8 mouse cellular contexts compared by ENCODE assay signal in genomic region chr15:97784561-97785161, GRCm38 (mm10). TPM values are rescaled to one million over a fixed set of nuclear protein-coding genes. Genes with fewer than 3 reads are reported as not detected.
A peak's percentile ranks its signal among the peaks of the same experiment; 100 is the strongest.
DNase-seq lines count a peak whose midpoint lies in the region; ATAC-seq and TF ChIP-seq lines count a peak whose summit lies in the region.

No protein-coding gene starts in this region.

- H3K27me3 ChIP-seq in heart, embryonic 11.5 days (ENCODE audit: control insufficient read depth, insufficient read depth, low read length), result no peaks in the 10 kb centered on the region
- H3K27me3 ChIP-seq in CH12.LX (replicated peaks), result no peaks in the 10 kb centered on the region
- H3K27me3 ChIP-seq in intestine, embryonic 15.5 days (replicated peaks), result no peaks in the 10 kb centered on the region
- peaks cover 25% of the 10 kb centered on the region for H3K27me3 ChIP-seq in midbrain, embryonic 12.5 days

- H3K9me3 ChIP-seq in heart, embryonic 11.5 days (replicated peaks; ENCODE audit: control insufficient read depth, low read length), result no peaks in the 10 kb centered on the region
- H3K9me3 ChIP-seq in CH12.LX (replicated peaks; ENCODE audit: low read length), result no peaks in the 10 kb centered on the region
- H3K9me3 ChIP-seq in intestine, embryonic 15.5 days, result no peaks in the 10 kb centered on the region
- H3K9me3 ChIP-seq in midbrain, embryonic 12.5 days, result no peaks in the 10 kb centered on the region

- intact Hi-C loops in heart, postnatal 25 days (cut with DNase I), result loop anchor here (1.0 to 5.0 kb wide), 3 partner anchors 43 to 117 kb away; no protein-coding TSS in a partner anchor

- 8% methylated on average over 45 of the region's 45 CpGs for WGBS in heart, embryonic 11.5 days (ENCODE audit: insufficient replicate concordance)
- 7% methylated on average over 45 of the region's 45 CpGs for WGBS in intestine, embryonic 15.5 days
- 3% methylated on average over 45 of the region's 45 CpGs for WGBS in midbrain, embryonic 12.5 days

- TF ChIP-seq CTCF in CH12.LX (conservative IDR thresholded peaks at IDR 0.05 in 1 of 2, IDR thresholded peaks at IDR 0.05 in 1 of 2; ENCODE audit: low read depth in 2 of 2, low read length in 2 of 2), result no peak
- TF ChIP-seq CTCF in cortical plate, adult 2 months (IDR thresholded peaks at IDR 0.05; ENCODE audit: extremely low read depth, insufficient read depth, low read length), result no peak

- peak overlapping the region; percentile 93 for H3K4me2 ChIP-seq in heart, embryonic 11.5 days
- H3K4me2 ChIP-seq in CH12.LX (ENCODE audit: insufficient read depth, low read depth, poor library complexity, severe bottlenecking), result peak overlapping the region; percentile 25; the same call in 1 of the 2 replicates
- peak overlapping the region; percentile 93 for H3K4me2 ChIP-seq in intestine, embryonic 15.5 days (replicated peaks)
- peak overlapping the region; percentile 87 for H3K4me2 ChIP-seq in midbrain, embryonic 12.5 days (replicated peaks)

- TF ChIP-seq EP300 in CH12.LX (IDR thresholded peaks at IDR 0.05; ENCODE audit: low read length), result no peak

- H3K4me3 ChIP-seq in heart, embryonic 11.5 days (ENCODE audit: low read depth, low read length), result peak overlapping the region; percentile 91
- peak overlapping the region; percentile 76 to 90 (median 81) for H3K4me3 ChIP-seq in CH12.LX (replicated peaks in 1 of 3; ENCODE audit: low read depth in 2 of 3, low read length in 2 of 3, poor library complexity in 1 of 3)
- peak overlapping the region; percentile 98 for H3K4me3 ChIP-seq in cortical plate, adult 2 months (ENCODE audit: insufficient read depth, low read length)
- H3K4me3 ChIP-seq in intestine, embryonic 15.5 days (replicated peaks), result peak overlapping the region; percentile 70
- peak overlapping the region; percentile 84 for H3K4me3 ChIP-seq in midbrain, embryonic 12.5 days

- H3K79me2 ChIP-seq in CH12.LX (replicated peaks; ENCODE audit: control insufficient read depth, extremely low read depth, insufficient read depth, poor library complexity, severe bottlenecking), result peaks cover 9% of the 10 kb centered on the region

- dilution Hi-C loops in CH12.LX (cut with MboI; ENCODE audit: extremely low pct_ligation_motif_present, extremely low pct_unique_long_range_greater_than_20kb, low sequenced_read_pairs), result loop anchor here (25.0 kb wide), 1 partner anchor 178 kb away; the partner anchor contains the start of gene Tmem106c

- peak overlapping the region; percentile 87 for H3K9ac ChIP-seq in heart, embryonic 11.5 days (ENCODE audit: low read depth, low read length)
- peak overlapping the region; percentile 69 for H3K9ac ChIP-seq in CH12.LX (ENCODE audit: insufficient read depth, low read depth)
- peak overlapping the region; percentile 75 for H3K9ac ChIP-seq in intestine, embryonic 15.5 days
- H3K9ac ChIP-seq in midbrain, embryonic 12.5 days (replicated peaks), result peak overlapping the region; percentile 89

- DNase-seq in heart, postnatal 25 days (ENCODE audit: low spot score), result no peak
- DNase-seq in CH12.LX (ENCODE audit: extremely low read depth), result no peak
- DNase-seq in embryo, embryonic 10.5 days (ENCODE audit: low spot score), result no peak
- no peak for DNase-seq in layer of hippocampus, postnatal 14 days (ENCODE audit: low spot score in 2 of 2)

- ATAC-seq in heart, embryonic 11.5 days (replicated peaks; ENCODE audit: insufficient number of reproducible peaks, low FRiP score, low TSS enrichment), result peak; percentile 46
- ATAC-seq in intestine, embryonic 15.5 days, result peak; percentile 76
- ATAC-seq in midbrain, embryonic 12.5 days (ENCODE audit: low FRiP score, low read depth), result peak; percentile 68

- TF ChIP-seq RAD21 in CH12.LX (IDR thresholded peaks at IDR 0.05; ENCODE audit: low read depth, low read length), result no peak

- H3K36me3 ChIP-seq in heart, embryonic 11.5 days (ENCODE audit: control insufficient read depth, insufficient read depth, low read length), result no peaks in the 10 kb centered on the region
- peaks cover 2 to 24% of the 10 kb centered on the region in 2 experiments for H3K36me3 ChIP-seq in CH12.LX (replicated peaks in 1 of 2; ENCODE audit: control insufficient read depth in 1 of 2, insufficient read depth in 1 of 2, low read length in 1 of 2)
- no peaks in the 10 kb centered on the region for H3K36me3 ChIP-seq in intestine, embryonic 15.5 days
- no peaks in the 10 kb centered on the region for H3K36me3 ChIP-seq in midbrain, embryonic 12.5 days

- H3K27ac ChIP-seq in heart, embryonic 11.5 days (ENCODE audit: low read depth, low read length), result peak overlapping the region; percentile 35; the same call in 1 of the 2 replicates
- peak overlapping the region; percentile 12; the same call in 1 of the 2 replicates for H3K27ac ChIP-seq in CH12.LX (ENCODE audit: insufficient read depth, low read depth)
- peak overlapping the region; percentile 96 for H3K27ac ChIP-seq in cortical plate, adult 2 months (ENCODE audit: insufficient read depth, low read length)
- H3K27ac ChIP-seq in intestine, embryonic 15.5 days, result no peak overlapping the region
- H3K27ac ChIP-seq in midbrain, embryonic 12.5 days (replicated peaks), result peak overlapping the region; percentile 64

- in situ Hi-C loops in CH12.LX (cut with MboI; ENCODE audit: low pct_ligation_motif_present, low pct_unique_long_range_greater_than_20kb, low sequenced_read_pairs), result no loop called here

- TF ChIP-seq POLR2A in CH12.LX (IDR thresholded peaks at IDR 0.05; ENCODE audit: low read depth, low read length), result no peak
- TF ChIP-seq POLR2A in cortical plate, adult 2 months (IDR thresholded peaks at IDR 0.05; ENCODE audit: extremely low read depth, insufficient read depth, low read length), result no peak

- peaks cover 18% of the 10 kb centered on the region; the same call in 1 of the 2 replicates for H3K4me1 ChIP-seq in heart, embryonic 11.5 days (ENCODE audit: control insufficient read depth, insufficient read depth, low read length)
- peaks cover 23 to 85% of the 10 kb centered on the region in 2 experiments for H3K4me1 ChIP-seq in CH12.LX (ENCODE audit: control insufficient read depth in 1 of 2, insufficient read depth in 2 of 2)
- H3K4me1 ChIP-seq in cortical plate, adult 2 months (ENCODE audit: control insufficient read depth, insufficient read depth, low read length), result peaks cover 13% of the 10 kb centered on the region
- peaks cover 24% of the 10 kb centered on the region for H3K4me1 ChIP-seq in intestine, embryonic 15.5 days (replicated peaks)
- peaks cover 14% of the 10 kb centered on the region for H3K4me1 ChIP-seq in midbrain, embryonic 12.5 days

TF ChIP-seq in CH12.LX, 34 proteins besides CTCF, POLR2A, EP300 and RAD21 (continues in another document):
- peak; percentile 36; the same call in 1 of the 2 replicates for TF ChIP-seq MAX (IDR thresholded peaks at IDR 0.05; ENCODE audit: low read length)
- TF ChIP-seq MXI1 (IDR thresholded peaks at IDR 0.05; ENCODE audit: low read depth, low read length), result peak; percentile 71
- TF ChIP-seq HCFC1 (IDR thresholded peaks at IDR 0.05; ENCODE audit: low read depth, low read length), result no peak
- TF ChIP-seq NRF1 (IDR thresholded peaks at IDR 0.05; ENCODE audit: low read depth, low read length), result 0 out of 2 replicates have a peak, but pooled peaks have one; percentile 4
- TF ChIP-seq SIN3A (IDR thresholded peaks at IDR 0.05; ENCODE audit: low read length), result peak; percentile 73; the same call in 1 of the 2 replicates

RNA-seq across cellular contexts. Expression of gene Slc48a1, which starts 6.3 kb away (rescaled TPM):
- polyA plus RNA-seq in heart, embryonic 11.5 days (2014; fragmentation: Nextera tagmentation; extraction: Ambion mirVana), result 45.1 and 51.1 TPM in 2 replicates
- total RNA-seq in heart, postnatal 25 days (2021), result 10 to 100 TPM; 76.5 to 83.0 TPM
- total RNA-seq in CH12.LX (2012; rRNA removed) (35.0 and 39.4 TPM in 2 replicates), CH12.LX (2014; rRNA removed) (23.2 and 25.4 TPM in 2 replicates)
- 50.6 and 56.0 TPM in 2 replicates for polyA plus RNA-seq in CH12.LX (2012; ENCODE audit: insufficient read length, low read depth)
- 140 and 155 TPM in 2 replicates for polyA plus RNA-seq in cortical plate, adult 2 months (2012; rRNA removed)
- polyA plus RNA-seq in intestine, embryonic 15.5 days (2015; fragmentation: Nextera tagmentation; extraction: Ambion mirVana), result 23.9 and 25.1 TPM in 2 replicates
- 37.8 and 42.0 TPM in 2 replicates for polyA plus RNA-seq in midbrain, embryonic 12.5 days (2016; fragmentation: Nextera tagmentation; extraction: Ambion mirVana)
- 100 to 1,000 TPM; 131 to 147 TPM for total RNA-seq in layer of hippocampus, postnatal 14 days (2021)

RNA-seq across cellular contexts. Expression of gene Rapgef3, which starts 16.9 kb away (rescaled TPM):
- 8.3 and 8.5 TPM in 2 replicates for polyA plus RNA-seq in heart, embryonic 11.5 days (2014; fragmentation: Nextera tagmentation; extraction: Ambion mirVana)
- 10 to 100 TPM; 20.7 to 26.5 TPM for total RNA-seq in heart, postnatal 25 days (2021)
- total RNA-seq in CH12.LX (2012; rRNA removed) (2.8 and 3.4 TPM in 2 replicates), CH12.LX (2014; rRNA removed) (2.2 and 3.2 TPM in 2 replicates)
- polyA plus RNA-seq in CH12.LX (2012; ENCODE audit: insufficient read length, low read depth), result 1.7 and 2.5 TPM in 2 replicates
- polyA plus RNA-seq in cortical plate, adult 2 months (2012; rRNA removed), result 40.2 and 45.9 TPM in 2 replicates
- polyA plus RNA-seq in intestine, embryonic 15.5 days (2015; fragmentation: Nextera tagmentation; extraction: Ambion mirVana), result 6.9 and 7.8 TPM in 2 replicates
- polyA plus RNA-seq in midbrain, embryonic 12.5 days (2016; fragmentation: Nextera tagmentation; extraction: Ambion mirVana), result 8.0 and 8.6 TPM in 2 replicates
- 10 to 100 TPM; 39.3 to 40.1 TPM for total RNA-seq in layer of hippocampus, postnatal 14 days (2021)

RNA-seq across cellular contexts. Expression of gene Endou, which starts 53.5 kb away (rescaled TPM):
- polyA plus RNA-seq in heart, embryonic 11.5 days (2014; fragmentation: Nextera tagmentation; extraction: Ambion mirVana), result 0.20 TPM in 1 of 2 replicates, not detected in the other
- 1 to 10 TPM; 1.4 to 1.8 TPM for total RNA-seq in heart, postnatal 25 days (2021)
- total RNA-seq in CH12.LX (2012; rRNA removed) (38.9 and 49.5 TPM in 2 replicates), CH12.LX (2014; rRNA removed) (60.5 and 66.9 TPM in 2 replicates)
- 64.0 and 69.8 TPM in 2 replicates for polyA plus RNA-seq in CH12.LX (2012; ENCODE audit: insufficient read length, low read depth)
- 3.9 and 4.0 TPM in 2 replicates for polyA plus RNA-seq in cortical plate, adult 2 months (2012; rRNA removed)
- polyA plus RNA-seq in intestine, embryonic 15.5 days (2015; fragmentation: Nextera tagmentation; extraction: Ambion mirVana), result 0.09 and 0.21 TPM in 2 replicates
- 0.16 and 0.20 TPM in 2 replicates for polyA plus RNA-seq in midbrain, embryonic 12.5 days (2016; fragmentation: Nextera tagmentation; extraction: Ambion mirVana)
- 1 to 10 TPM in 1 of 2 experiments, under 1 TPM in 1; 0.81 to 1.7 TPM for total RNA-seq in layer of hippocampus, postnatal 14 days (2021)

RNA-seq across cellular contexts. Expression of gene Hdac7, which starts 59.6 kb away (rescaled TPM):
- polyA plus RNA-seq in heart, embryonic 11.5 days (2014; fragmentation: Nextera tagmentation; extraction: Ambion mirVana), result 24.6 and 25.0 TPM in 2 replicates
- 10 to 100 TPM; 30.3 to 33.0 TPM for total RNA-seq in heart, postnatal 25 days (2021)
- total RNA-seq in CH12.LX (2012; rRNA removed), result 18.0 and 21.7 TPM in 2 replicates
- total RNA-seq in CH12.LX (2014; rRNA removed), result 17.7 and 19.8 TPM in 2 replicates
- 47.8 and 55.2 TPM in 2 replicates for polyA plus RNA-seq in CH12.LX (2012; ENCODE audit: insufficient read length, low read depth)
- 64.7 and 73.9 TPM in 2 replicates for polyA plus RNA-seq in cortical plate, adult 2 months (2012; rRNA removed)
- polyA plus RNA-seq in intestine, embryonic 15.5 days (2015; fragmentation: Nextera tagmentation; extraction: Ambion mirVana), result 18.0 and 20.6 TPM in 2 replicates
- 24.8 and 29.9 TPM in 2 replicates for polyA plus RNA-seq in midbrain, embryonic 12.5 days (2016; fragmentation: Nextera tagmentation; extraction: Ambion mirVana)
- total RNA-seq in layer of hippocampus, postnatal 14 days (2021), result 10 to 100 TPM; 24.9 to 25.0 TPM

Comparison
In these comparisons a context has a peak if more than half of its experiments do, and no peak if none do; other contexts are left out.
1. H3K4me2 ChIP-seq: peak in every context shown above with its lines; median percentile 93 in heart, embryonic 11.5 days; 93 in intestine, embryonic 15.5 days; 87 in midbrain, embryonic 12.5 days; 25 in CH12.LX.
2. RNA of gene Endou, which starts 53.5 kb away (polyA plus RNA-seq): 64.0 to 69.8 TPM in CH12.LX; 3.9 to 4.0 TPM in cortical plate, adult 2 months, 0.16 to 0.20 TPM in midbrain, embryonic 12.5 days, 0.09 to 0.21 TPM in intestine, embryonic 15.5 days and 0.20 TPM in heart, embryonic 11.5 days; every median in the first group is over 10 times any median in the second.
3. Peak in every context shown above with its lines, with median percentiles within 50 percentile points of each other: ATAC-seq, H3K4me3 ChIP-seq and H3K9ac ChIP-seq.